Mouse (Mus musculus) embryonic facial prominence, embryonic 11.5 days (tissue): ENCODE results near the gene Strip1. TPM values are rescaled to one million over a fixed set of nuclear protein-coding genes. Genes with fewer than 3 reads are reported as not detected.
"Not testable (repeated sequence)": the region's sequence is repeated elsewhere in the genome, so short reads cannot be mapped to it uniquely, and the experiment has no call there.

Experiments
- ATAC-seq: fragments of 200-750 bp; cut with Nextera tagmentation; replicated peaks from 2 replicates; pipeline ENCODE4 v1.8.0; 2017; ENCODE audit warnings: low read depth; ENCODE audit not compliant: insufficient number of reproducible peaks, low FRiP score, low TSS enrichment
- DNase-seq: peaks from one replicate; pipeline ENCODE4 v3.0.0-alpha.2; 2015; ENCODE audit warnings: low spot score
- H3K27ac ChIP-seq: fragments of 300-500 bp; sonication (generic); replicated peaks from 2 replicates; pipeline ENCODE4 v1.5.1; 2014; ENCODE audit warnings: mild to moderate bottlenecking, low read depth, low read length, control low read depth
- H3K27me3 ChIP-seq: fragments of 300-500 bp; sonication (generic); 2 replicates; pipeline ENCODE4 v1.6.1; 2014; ENCODE audit warnings: mild to moderate bottlenecking, low read length, moderate library complexity, mixed read lengths; ENCODE audit not compliant: control insufficient read depth, insufficient read depth
- H3K36me3 ChIP-seq: fragments of 300-500 bp; sonication (generic); replicated peaks from 2 replicates; pipeline ENCODE4 v1.6.1; 2014; ENCODE audit warnings: low read depth, mild to moderate bottlenecking, low read length, moderate library complexity, mixed read lengths; ENCODE audit not compliant: control insufficient read depth, insufficient read depth
- H3K4me1 ChIP-seq: fragments of 300-500 bp; sonication (generic); 2 replicates; pipeline ENCODE4 v1.6.1; 2014; ENCODE audit warnings: low read length, mixed read lengths; ENCODE audit not compliant: control insufficient read depth, insufficient read depth
- H3K4me2 ChIP-seq: fragments of 300-500 bp; sonication (generic); 2 replicates; pipeline ENCODE4 v1.6.1; 2014; ENCODE audit warnings: low read depth, mild to moderate bottlenecking, control low read depth, low read length, moderate library complexity
- H3K4me3 ChIP-seq: fragments of 300-500 bp; sonication (generic); 2 replicates; pipeline ENCODE4 v1.5.1; 2014; ENCODE audit warnings: low read depth, low read length, control low read depth
- H3K9ac ChIP-seq: fragments of 300-500 bp; sonication (generic); replicated peaks from 2 replicates; pipeline ENCODE4 v1.6.1; 2014; ENCODE audit warnings: mild to moderate bottlenecking, control low read depth, low read length
- H3K9me3 ChIP-seq: fragments of 300-500 bp; sonication (generic); replicated peaks from 2 replicates; pipeline ENCODE4 v1.6.1; 2016; ENCODE audit warnings: mild to moderate bottlenecking, low read length, inconsistent platforms, mixed read lengths; ENCODE audit not compliant: control insufficient read depth
- WGBS: fragments of 180-500 bp; shearing (Covaris S2); extraction: QIAGEN DNeasy Blood & Tissue Kit; methylation state at CpG from one replicate; pipeline ENCODE4 v1.1.7; 2014; 5-methylcytosine and 5-hydroxymethylcytosine counted together
- polyA plus RNA-seq: library from polyadenylated mRNA; unstranded; fragments of >200 nt; fragmentation: Nextera tagmentation; extraction: Ambion mirVana; gene quantifications from 2 replicates; pipeline ENCODE4 v1.2.1, GENCODE M21; 2014

Strip1 gene
- polyA plus RNA-seq, 1 experiment from 2014 or later: 75.0 TPM

DNA sequence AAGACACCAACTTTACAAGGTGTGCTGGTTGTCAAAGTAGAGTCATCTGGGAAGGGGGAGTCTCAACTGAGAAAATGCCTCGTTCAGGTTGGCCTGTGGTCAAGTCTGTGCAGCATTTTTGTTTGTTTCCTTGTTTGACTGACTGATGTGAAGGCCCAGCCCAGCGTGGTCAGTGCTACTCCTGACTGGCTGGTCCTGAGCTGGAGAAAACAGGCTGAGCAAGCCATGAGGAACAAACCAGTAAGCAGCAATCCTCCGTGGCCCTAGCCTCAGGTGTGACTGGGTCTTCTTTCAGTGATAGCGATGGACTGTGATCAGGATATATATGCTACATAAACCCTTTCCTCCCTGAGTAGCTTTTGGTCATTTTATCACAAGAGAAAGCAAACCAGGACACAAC, 25.4 kb upstream of the Strip1 start:
- Histone ChIP-seq H3K27ac (no peak overlapping the region), H3K4me1 (no peaks in the 10 kb centered on the region), H3K4me3 (no peak overlapping the region), H3K4me2 (no peak overlapping the region), H3K36me3 (no peaks in the 10 kb centered on the region), H3K9ac (no peak overlapping the region), H3K9me3 (no peaks in the 10 kb centered on the region), H3K27me3 (no peaks in the 10 kb centered on the region)
- 82% methylated on average over 4 of the region's 4 CpGs for WGBS
- DNase-seq (no peak), ATAC-seq (no peak)

- Histone ChIP-seq H3K9me3 (no peaks in the 10 kb centered on the region), H3K9ac (no peak overlapping the region), H3K27ac (no peak overlapping the region), H3K27me3 (no peaks in the 10 kb centered on the region), H3K4me3 (no peak overlapping the region), H3K4me2 (no peak overlapping the region), H3K36me3 (no peaks in the 10 kb centered on the region), H3K4me1 (no peaks in the 10 kb centered on the region)
- DNase-seq (no peak), ATAC-seq (no peak)
- 90% methylated on average over 2 of the region's 2 CpGs for WGBS
Measured at GRCm38 (mm10) chr3:107656151-107656550, 24.7 kb upstream of the Strip1 start.

DNA sequence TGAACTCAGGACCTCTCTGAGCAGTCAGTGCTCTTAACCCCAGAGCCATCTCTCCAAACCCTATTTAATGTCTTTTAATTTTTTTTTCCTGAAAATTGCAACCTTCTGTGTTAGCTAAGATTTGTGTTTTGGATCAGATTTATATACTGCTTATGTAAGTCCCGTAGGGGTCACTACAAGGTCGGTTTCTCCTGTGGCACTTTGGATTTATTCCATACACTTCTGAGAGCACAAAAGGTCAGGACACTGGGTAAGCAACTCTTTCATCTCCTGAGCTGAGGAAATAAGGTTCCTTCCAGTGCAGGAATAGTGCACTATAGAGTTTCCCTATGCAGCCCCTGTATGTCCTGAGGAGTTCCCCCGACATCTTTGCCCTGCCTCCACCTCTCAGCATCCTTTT, 24.0 kb upstream of the Strip1 start:
- no peak overlapping the region for H3K27ac ChIP-seq
- no peaks in the 10 kb centered on the region for H3K4me1 ChIP-seq
- no peaks in the 10 kb centered on the region for H3K9me3 ChIP-seq
- ATAC-seq (no peak), DNase-seq (no peak)
- WGBS: 61% methylated on average over 3 of the region's 3 CpGs
- H3K9ac ChIP-seq: no peak overlapping the region
- H3K4me3 ChIP-seq: no peak overlapping the region
- no peaks in the 10 kb centered on the region for H3K27me3 ChIP-seq
- no peak overlapping the region for H3K4me2 ChIP-seq
- H3K36me3 ChIP-seq: no peaks in the 10 kb centered on the region

GRCm38 (mm10) chr3:107654861-107655260, 23.4 kb upstream of the Strip1 start:
- Histone ChIP-seq H3K9ac (no peak overlapping the region), H3K36me3 (no peaks in the 10 kb centered on the region), H3K9me3 (no peaks in the 10 kb centered on the region), H3K27ac (no peak overlapping the region), H3K4me2 (no peak overlapping the region), H3K27me3 (no peaks in the 10 kb centered on the region), H3K4me3 (no peak overlapping the region), H3K4me1 (no peaks in the 10 kb centered on the region)
- ATAC-seq (no peak), DNase-seq (no peak)
- 79% methylated on average over 3 of the region's 3 CpGs for WGBS

GRCm38 (mm10) chr3:107652968-107653367, 21.5 kb upstream of the Strip1 start:
- H3K27me3 ChIP-seq: no peaks in the 10 kb centered on the region
- no peak overlapping the region for H3K4me3 ChIP-seq
- no peak overlapping the region for H3K9ac ChIP-seq
- DNase-seq (no peak), ATAC-seq (no peak)
- 82% methylated on average over 3 of the region's 3 CpGs for WGBS
- no peak overlapping the region for H3K27ac ChIP-seq
- H3K9me3 ChIP-seq: no peaks in the 10 kb centered on the region
- H3K4me2 ChIP-seq: no peak overlapping the region
- no peaks in the 10 kb centered on the region for H3K4me1 ChIP-seq
- no peaks in the 10 kb centered on the region for H3K36me3 ChIP-seq

GRCm38 (mm10) chr3:107650276-107650675, 18.8 kb upstream of the Strip1 start:
- 75% methylated on average over 5 of the region's 5 CpGs for WGBS

GRCm38 (mm10) chr3:107646947-107647346, 15.5 kb upstream of the Strip1 start:
- DNase-seq: no peak
- no peak overlapping the region for H3K4me2 ChIP-seq
- no peaks in the 10 kb centered on the region for H3K9me3 ChIP-seq
- no peaks in the 10 kb centered on the region for H3K4me1 ChIP-seq
- ATAC-seq: no peak
- no peaks in the 10 kb centered on the region for H3K36me3 ChIP-seq
- H3K9ac ChIP-seq: no peak overlapping the region
- WGBS: 84% methylated on average over 3 of the region's 3 CpGs
- no peak overlapping the region for H3K4me3 ChIP-seq
- H3K27me3 ChIP-seq: no peaks in the 10 kb centered on the region
- no peak overlapping the region for H3K27ac ChIP-seq

More at GRCm38 (mm10) chr3:107650276-107650675, 18.8 kb upstream of the Strip1 start:
- ATAC-seq, H3K9me3 ChIP-seq, H3K4me1 ChIP-seq, H3K27me3 ChIP-seq, H3K36me3 ChIP-seq, H3K27ac ChIP-seq, H3K4me3 ChIP-seq, DNase-seq, H3K9ac ChIP-seq, H3K4me2 ChIP-seq: not testable (repeated sequence)

- no peak for DNase-seq
- no peaks in the 10 kb centered on the region for H3K27me3 ChIP-seq
- H3K27ac ChIP-seq: no peak overlapping the region
- no peak overlapping the region for H3K9ac ChIP-seq
- no peaks in the 10 kb centered on the region for H3K36me3 ChIP-seq
- no peak overlapping the region for H3K4me2 ChIP-seq
- H3K9me3 ChIP-seq: no peaks in the 10 kb centered on the region
- no peak overlapping the region for H3K4me3 ChIP-seq
- H3K4me1 ChIP-seq: no peaks in the 10 kb centered on the region
- ATAC-seq: no peak
- 78% methylated on average over 5 of the region's 5 CpGs for WGBS
Measured at GRCm38 (mm10) chr3:107637606-107638172, 6.2 kb upstream of the Strip1 start.
